Mouse (Mus musculus): ENCODE measurements at regions not wholly inside any gene's neighbourhood (a gene's known extent, or its start where the extent isn't known, plus 50 kb on each side); places are given as distances from the start of the nearest gene placed in this dataset.

DNA sequence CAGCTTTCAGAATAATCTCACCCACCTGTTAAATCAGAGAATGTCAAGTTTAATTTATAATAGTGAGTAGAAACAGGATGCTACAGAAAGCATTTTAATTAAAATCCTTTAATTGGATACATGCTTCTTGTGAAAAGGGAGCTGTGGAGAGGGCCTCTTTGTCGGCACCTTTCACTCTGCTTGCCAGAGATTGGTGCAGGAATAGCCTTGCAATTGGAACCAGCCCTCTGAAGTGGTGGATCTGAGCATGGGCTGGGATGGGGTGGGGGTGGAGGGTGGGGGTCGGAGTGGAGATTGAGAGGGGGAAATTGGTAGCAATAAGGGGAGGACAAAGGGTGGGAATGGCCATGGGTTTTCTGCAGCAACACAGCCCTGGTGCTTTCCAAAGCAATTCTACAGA is 207.2 kb downstream of the Tbx15 start:
- TF ChIP-seq CTCF (IDR thresholded peaks at IDR 0.05) = no peak
- no peak overlapping the region for H3K27ac ChIP-seq
- H3K4me3 ChIP-seq = no peak overlapping the region
- DNase-seq (ENCODE audit: extremely low spot score in 1 of 2, low spot score in 2 of 2) = no peak
- intact Hi-C loops (cut with DNase I) = no loop called here

DNA sequence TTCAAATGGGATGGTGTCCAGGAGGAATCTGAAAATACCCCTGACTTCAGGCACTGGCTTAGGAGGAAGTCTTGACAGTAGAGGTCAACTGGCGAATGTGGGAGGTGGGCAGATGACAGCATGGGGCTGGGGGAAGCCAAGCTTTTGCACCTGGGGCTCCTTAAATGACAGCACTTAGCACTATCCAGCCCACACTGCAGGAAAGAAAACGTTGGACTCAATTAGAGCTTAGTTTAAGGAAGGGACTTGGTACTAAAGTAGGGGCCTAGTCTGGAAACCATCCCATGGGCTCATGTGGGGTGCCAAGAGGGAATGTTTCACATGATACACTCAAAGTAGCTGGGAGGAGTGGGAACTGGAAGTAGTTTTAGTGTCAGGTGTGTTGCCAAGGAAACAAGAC is 207.6 kb downstream of the Tbx15 start:
- Histone ChIP-seq H3K4me3 (no peak overlapping the region), H3K27ac (no peak overlapping the region)
- intact Hi-C loops (cut with DNase I) = no loop called here
- no peak for DNase-seq (ENCODE audit: extremely low spot score in 1 of 2, low spot score in 2 of 2)
- TF ChIP-seq CTCF (IDR thresholded peaks at IDR 0.05) = no peak

DNA sequence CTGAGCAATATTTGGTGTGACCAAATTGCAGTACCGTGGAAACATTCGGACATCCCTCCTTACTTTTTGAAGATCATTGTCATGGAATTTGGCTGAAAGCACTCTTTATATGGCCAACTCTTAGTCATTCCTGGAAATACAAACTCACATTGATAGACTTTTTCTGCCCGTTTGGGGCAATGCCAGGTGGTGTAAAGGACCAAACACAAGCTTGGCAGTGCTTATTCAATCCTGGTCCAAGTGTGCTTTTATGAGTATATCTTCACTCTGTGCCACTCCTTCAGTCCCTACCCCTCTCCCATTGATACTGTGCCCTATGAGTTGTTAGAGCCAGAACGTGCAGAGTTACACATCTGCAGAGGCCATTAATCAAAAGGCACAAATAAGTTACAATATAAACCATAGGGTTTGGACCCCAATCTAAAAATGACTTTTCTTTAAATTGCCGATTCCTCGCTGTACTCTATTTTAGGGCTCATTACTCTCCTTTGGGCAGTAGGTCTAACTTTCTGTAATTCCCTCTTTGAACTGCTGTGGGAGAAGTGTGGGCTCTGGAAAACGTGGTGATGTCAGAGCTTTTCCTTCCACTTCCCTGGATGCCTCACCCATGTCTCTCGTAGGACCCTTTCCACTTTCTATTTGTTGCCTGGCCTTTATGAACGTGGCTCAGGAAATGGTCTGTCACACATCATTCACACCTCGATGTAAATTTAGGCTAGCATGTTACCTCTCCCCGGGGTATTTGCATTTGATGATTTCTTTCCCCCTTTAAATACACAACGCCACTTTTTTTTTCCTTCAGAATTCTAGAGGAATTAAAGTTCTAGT is 219.1 kb downstream of the Tbx15 start:
- H3K4me3 ChIP-seq = no peak overlapping the region
- no peak for TF ChIP-seq CTCF (IDR thresholded peaks at IDR 0.05)

DNA sequence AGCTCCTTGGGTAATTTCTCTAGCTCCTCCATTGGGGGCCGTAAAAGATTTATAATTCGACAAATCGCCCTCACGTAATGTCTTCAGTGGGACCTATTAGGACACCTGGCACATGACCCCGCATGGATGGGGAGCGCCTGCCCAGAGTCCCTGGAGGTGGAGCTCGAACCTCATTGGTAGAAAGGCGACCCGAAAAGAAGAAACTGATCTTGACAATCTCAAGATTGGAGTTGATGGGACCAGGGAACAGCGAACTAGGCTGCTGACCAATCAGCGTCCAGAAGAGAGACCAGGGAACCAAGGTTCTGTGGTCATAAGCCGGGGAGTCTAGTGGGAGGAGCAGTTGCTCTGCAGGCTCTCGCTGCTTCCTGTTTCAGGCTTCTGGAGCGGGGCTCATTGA is 259.8 kb downstream of the Tbx15 start:
- intact Hi-C loops (cut with DNase I) = no loop called here
- DNase-seq (ENCODE audit: extremely low spot score in 1 of 2, low spot score in 2 of 2) = no peak
- TF ChIP-seq CTCF (IDR thresholded peaks at IDR 0.05) = no peak
- Histone ChIP-seq H3K27ac (no peak overlapping the region), H3K4me3 (no peak overlapping the region)

More for the DNA sequence above, 219.1 kb downstream of the Tbx15 start:
- no peak for DNase-seq (ENCODE audit: extremely low spot score in 1 of 2, low spot score in 2 of 2)
- no peak overlapping the region for H3K27ac ChIP-seq
- intact Hi-C loops (cut with DNase I) = no loop called here

DNA sequence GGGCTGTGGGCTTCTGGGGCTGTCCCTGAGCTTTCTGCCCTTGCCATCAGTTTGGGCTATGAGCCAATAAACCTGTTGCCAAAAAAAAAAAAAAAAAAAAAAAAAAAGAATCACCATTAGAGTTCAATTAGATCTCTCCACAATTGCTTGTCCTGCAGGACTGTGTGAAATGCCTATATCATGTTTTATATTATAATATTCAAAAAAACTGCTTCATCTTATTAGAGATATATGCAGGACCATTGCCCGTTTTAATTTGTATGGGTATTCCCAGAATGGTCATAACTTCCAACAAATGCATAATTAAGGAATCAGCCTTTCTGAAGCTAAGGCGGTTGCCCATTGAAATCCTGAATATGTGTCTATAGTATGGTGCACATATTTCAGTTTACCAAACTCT is 264.6 kb downstream of the Tbx15 start:
- no peak for DNase-seq (ENCODE audit: extremely low spot score in 1 of 2, low spot score in 2 of 2)
- TF ChIP-seq CTCF (IDR thresholded peaks at IDR 0.05) = no peak

DNA sequence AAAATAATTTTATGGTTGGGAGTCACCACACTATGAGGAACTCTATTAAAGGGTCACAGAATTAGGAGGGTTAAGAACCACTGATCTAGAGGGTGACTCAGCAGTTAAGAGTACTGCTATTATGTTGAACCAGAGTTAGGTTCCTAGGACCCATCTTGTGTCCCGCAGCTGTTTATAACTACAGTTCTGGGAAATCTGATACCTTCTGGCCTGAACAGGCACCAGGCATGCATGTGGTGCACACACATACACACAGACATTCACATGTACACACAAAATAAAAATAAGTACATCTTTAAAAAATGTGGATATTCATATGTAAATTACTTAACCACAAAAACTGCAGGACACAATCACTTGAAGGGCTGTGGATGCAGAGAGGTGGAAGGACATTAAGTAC is 272.1 kb downstream of the Tbx15 start:
- intact Hi-C loops (cut with DNase I) = no loop called here
- H3K4me3 ChIP-seq = no peak overlapping the region
- no peak overlapping the region for H3K27ac ChIP-seq
- TF ChIP-seq CTCF (IDR thresholded peaks at IDR 0.05) = no peak
- no peak for DNase-seq (ENCODE audit: extremely low spot score in 1 of 2, low spot score in 2 of 2)

More for the DNA sequence above, 264.6 kb downstream of the Tbx15 start:
- no peak overlapping the region for H3K27ac ChIP-seq
- intact Hi-C loops (cut with DNase I) = no loop called here
- no peak overlapping the region for H3K4me3 ChIP-seq

DNA sequence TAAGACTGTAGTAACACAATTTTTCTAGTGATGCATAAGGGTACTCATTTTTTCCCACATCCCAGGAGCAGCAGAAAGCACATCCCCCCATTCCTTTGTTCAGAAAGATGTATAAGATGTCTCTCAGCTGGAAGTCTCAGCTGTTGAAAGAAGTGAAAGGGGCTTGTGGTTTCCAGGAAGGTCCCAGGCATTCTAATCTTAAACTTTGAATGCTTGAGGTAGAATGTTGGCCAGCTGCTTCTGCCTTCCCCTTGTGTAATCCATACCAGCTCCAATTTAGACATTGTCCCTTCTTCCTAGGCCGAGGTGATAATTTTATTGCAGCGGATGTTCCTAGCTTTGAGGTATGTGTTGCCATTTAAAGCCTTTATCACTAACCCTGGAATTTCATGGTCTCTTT is 272.8 kb downstream of the Tbx15 start:
- TF ChIP-seq CTCF (IDR thresholded peaks at IDR 0.05) = no peak
- DNase-seq (ENCODE audit: extremely low spot score in 1 of 2, low spot score in 2 of 2) = no peak
- intact Hi-C loops (cut with DNase I) = no loop called here
- no peak overlapping the region for H3K4me3 ChIP-seq
- no peak overlapping the region for H3K27ac ChIP-seq

DNA sequence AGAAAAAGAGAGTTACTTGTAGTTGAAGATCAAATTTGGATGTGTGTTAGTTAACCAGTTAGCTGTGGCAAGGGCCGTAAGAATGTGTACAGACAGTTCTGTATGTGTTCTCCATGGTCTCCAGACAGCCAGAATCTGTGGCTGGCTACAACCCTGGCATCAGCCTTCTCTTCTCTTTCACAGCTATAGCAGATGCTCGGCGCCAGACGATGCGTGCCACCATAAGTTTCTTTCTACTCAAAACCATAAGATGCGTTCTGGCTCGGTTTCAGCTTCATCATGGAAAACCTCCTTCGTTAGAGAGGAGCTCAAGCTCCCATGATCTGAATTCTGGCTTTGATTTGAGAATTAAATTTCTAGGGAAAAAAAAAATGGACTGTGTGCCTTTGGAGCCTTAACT is 275.6 kb downstream of the Tbx15 start:
- H3K27ac ChIP-seq = no peak overlapping the region
- H3K4me3 ChIP-seq = no peak overlapping the region
- no peak for TF ChIP-seq CTCF (IDR thresholded peaks at IDR 0.05)
- peak; percentile 12 for DNase-seq (ENCODE audit: extremely low spot score in 1 of 2, low spot score in 2 of 2)
- intact Hi-C loops (cut with DNase I) = no loop called here

DNA sequence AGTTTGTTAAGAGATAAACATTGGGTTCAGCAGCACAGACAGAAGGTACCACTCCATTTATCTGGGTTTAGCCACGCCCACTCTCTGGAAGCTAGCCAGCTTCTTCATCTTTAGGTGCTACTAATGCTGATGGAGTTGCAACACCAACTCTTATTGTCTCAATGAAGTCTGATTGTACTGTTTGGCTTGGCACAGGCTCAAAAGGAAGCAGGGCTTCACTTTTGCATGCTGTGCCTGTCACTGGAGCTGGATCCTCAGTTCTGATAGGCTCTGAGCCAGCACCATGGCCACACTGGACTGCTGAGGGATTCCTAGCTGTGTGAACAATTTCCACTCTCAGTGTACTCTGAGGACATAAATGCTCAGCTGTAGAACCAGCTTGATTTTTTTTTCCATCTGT is 320.7 kb downstream of the Tbx15 start:
- intact Hi-C loops (cut with DNase I) = no loop called here
- no peak for TF ChIP-seq CTCF (IDR thresholded peaks at IDR 0.05)
- no peak for DNase-seq (ENCODE audit: extremely low spot score in 1 of 2, low spot score in 2 of 2)
- H3K4me3 ChIP-seq = no peak overlapping the region
- H3K27ac ChIP-seq = no peak overlapping the region

DNA sequence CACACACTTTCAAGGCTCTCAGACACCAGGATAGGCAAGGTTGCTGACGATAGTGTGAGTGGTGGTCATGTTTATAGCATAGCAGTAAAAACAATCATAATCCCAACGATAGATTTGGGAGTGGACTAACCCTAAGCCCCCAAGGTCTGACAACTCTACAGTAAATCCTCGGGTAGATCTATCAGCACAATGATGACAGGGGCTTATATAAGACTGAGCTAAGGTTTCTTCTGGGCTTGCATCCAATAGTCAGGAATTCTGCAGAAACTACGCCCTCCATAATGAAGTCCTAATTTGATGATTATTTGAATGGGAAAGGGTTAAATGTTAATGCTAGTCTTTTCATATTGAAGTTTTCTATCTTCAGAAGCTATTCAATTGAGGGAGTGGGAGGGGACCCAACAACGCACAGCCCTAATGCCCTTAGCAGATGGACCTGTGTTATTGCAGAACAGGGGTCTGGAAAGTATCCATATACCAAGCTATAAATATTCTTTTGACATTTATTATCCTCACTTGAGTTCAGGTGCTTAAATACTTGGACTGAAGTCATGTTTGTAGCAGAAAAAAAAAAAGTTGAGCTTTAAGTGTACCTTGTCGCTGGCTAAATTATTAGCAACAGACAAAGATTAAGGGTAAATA is 311.8 kb upstream of the Spag17 start:
- no peak for TF ChIP-seq CTCF (IDR thresholded peaks at IDR 0.05)
- no peak for DNase-seq (ENCODE audit: extremely low spot score in 1 of 2, low spot score in 2 of 2)
- intact Hi-C loops (cut with DNase I) = no loop called here
- Histone ChIP-seq H3K4me3 (no peak overlapping the region), H3K27ac (no peak overlapping the region)

DNA sequence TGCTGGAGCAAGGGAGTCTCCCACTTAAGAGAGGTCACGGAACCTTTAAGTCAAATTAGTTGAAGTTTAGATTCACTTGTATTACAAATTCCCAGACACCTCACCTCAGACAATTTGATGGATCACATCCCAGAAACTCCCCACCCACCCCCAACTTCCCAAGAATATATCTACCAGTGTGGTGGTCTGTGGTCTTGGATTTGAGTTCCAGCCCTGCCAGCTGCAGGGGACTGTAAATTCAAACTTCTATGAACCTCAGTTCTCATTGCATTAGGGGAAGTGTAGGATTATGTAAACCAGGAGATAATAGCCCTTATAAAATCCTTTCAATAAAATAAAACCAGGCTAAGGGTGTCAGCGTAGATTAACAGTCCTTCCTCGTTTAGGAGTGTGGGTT is 311.2 kb upstream of the Spag17 start:
- H3K4me3 ChIP-seq = no peak overlapping the region
- TF ChIP-seq CTCF (IDR thresholded peaks at IDR 0.05) = no peak
- no peak overlapping the region for H3K27ac ChIP-seq
- intact Hi-C loops (cut with DNase I) = no loop called here
- DNase-seq (ENCODE audit: extremely low spot score in 1 of 2, low spot score in 2 of 2) = no peak

DNA sequence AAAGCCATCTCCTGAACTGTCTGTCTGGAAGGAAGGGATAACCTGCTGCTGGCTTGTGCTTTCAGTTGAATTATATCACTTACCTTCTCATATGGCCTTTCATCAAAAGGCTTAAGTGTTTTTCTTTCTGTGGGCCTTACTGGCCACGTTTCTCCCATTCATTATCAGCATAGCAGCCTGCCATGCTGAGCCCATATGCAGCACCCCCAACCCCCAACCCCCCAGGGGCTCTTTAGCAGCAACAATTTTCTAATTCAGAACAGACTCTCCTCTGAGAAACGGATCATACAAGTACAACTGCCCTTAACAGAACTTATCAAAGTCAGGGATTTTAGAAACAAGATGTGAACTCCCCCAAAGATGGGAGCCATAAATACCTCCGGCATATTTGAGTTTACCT is 282.5 kb upstream of the Spag17 start:
- TF ChIP-seq CTCF (IDR thresholded peaks at IDR 0.05) = no peak
- Histone ChIP-seq H3K4me3 (no peak overlapping the region), H3K27ac (no peak overlapping the region)
- intact Hi-C loops (cut with DNase I) = no loop called here
- no peak for DNase-seq (ENCODE audit: extremely low spot score in 1 of 2, low spot score in 2 of 2)

DNA sequence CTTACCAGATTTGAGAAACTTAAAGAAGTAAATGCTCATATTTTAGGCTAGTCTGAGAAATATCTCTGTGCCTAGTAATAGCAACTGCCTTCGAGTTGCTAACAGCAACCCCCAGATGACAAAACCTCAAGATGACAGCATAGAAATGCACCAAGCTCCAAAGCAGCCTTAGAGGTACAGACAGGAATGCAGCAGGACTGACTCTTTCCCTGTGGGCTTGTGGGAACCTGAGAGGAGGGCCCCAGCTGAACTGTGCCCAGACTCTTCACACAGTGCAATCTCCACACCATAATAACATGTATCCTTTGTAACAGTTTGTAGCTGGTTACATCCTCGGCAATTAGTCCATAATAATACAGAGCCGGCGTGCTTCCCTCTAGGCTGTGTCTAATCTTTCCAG is 252.9 kb upstream of the Spag17 start:
- no peak overlapping the region for H3K27ac ChIP-seq
- TF ChIP-seq CTCF (IDR thresholded peaks at IDR 0.05) = no peak
- no peak for DNase-seq (ENCODE audit: extremely low spot score in 1 of 2, low spot score in 2 of 2)
- intact Hi-C loops (cut with DNase I) = no loop called here
- no peak overlapping the region for H3K4me3 ChIP-seq
